Mouse (Mus musculus) liver, embryonic 16.5 days (tissue): Measurements from ENCODE around the gene Tmem147. TPM values are rescaled to one million over a fixed set of nuclear protein-coding genes. Genes with fewer than 3 reads are reported as not detected.

Experiments used
- ATAC-seq: fragments of 200-750 bp; cut with Nextera tagmentation; 2 replicates; pipeline ENCODE4 v1.8.0; 2017; ENCODE audit warnings: low read depth, mild to moderate bottlenecking, moderate number of reproducible peaks, moderate library complexity
- H3K27ac ChIP-seq: fragments of 300-500 bp; sonication (generic); 2 replicates; pipeline ENCODE4 v1.5.1; 2014; ENCODE audit warnings: mild to moderate bottlenecking, low read length
- H3K27me3 ChIP-seq: fragments of 300-500 bp; sonication (generic); 2 replicates; pipeline ENCODE4 v1.6.1; 2014; ENCODE audit warnings: low read depth, low read length, mixed read lengths; ENCODE audit not compliant: control insufficient read depth, insufficient read depth
- H3K36me3 ChIP-seq: fragments of 300-500 bp; sonication (generic); 2 replicates; pipeline ENCODE4 v1.6.1; 2014; ENCODE audit warnings: mild to moderate bottlenecking; ENCODE audit not compliant: control insufficient read depth, insufficient read depth
- H3K4me1 ChIP-seq: fragments of 300-500 bp; sonication (generic); 2 replicates; pipeline ENCODE4 v1.6.1; 2014; ENCODE audit warnings: low read depth, low read length, mixed read lengths; ENCODE audit not compliant: control insufficient read depth
- H3K4me2 ChIP-seq: fragments of 300-500 bp; sonication (generic); 2 replicates; pipeline ENCODE4 v1.6.1; 2014; ENCODE audit warnings: low read depth, low read length, mixed read lengths
- H3K4me3 ChIP-seq: fragments of 300-500 bp; sonication (generic); 2 replicates; pipeline ENCODE4 v1.5.1; 2014; ENCODE audit warnings: low read depth, mild to moderate bottlenecking, low read length
- H3K9ac ChIP-seq: fragments of 300-500 bp; sonication (generic); 2 replicates; pipeline ENCODE4 v1.6.1; 2014; ENCODE audit warnings: low read depth, low read length
- H3K9me3 ChIP-seq: fragments of 300-500 bp; sonication (generic); replicated peaks from 2 replicates; pipeline ENCODE4 v1.6.1; 2016; ENCODE audit warnings: low read length; ENCODE audit not compliant: control insufficient read depth
- WGBS: fragments of 180-500 bp; shearing (Covaris S2); extraction: QIAGEN DNeasy Blood & Tissue Kit; methylation state at CpG from one replicate; pipeline ENCODE4 v1.1.7; 2014; ENCODE audit not compliant: insufficient replicate concordance; 5-methylcytosine and 5-hydroxymethylcytosine counted together
- polyA plus RNA-seq: library from polyadenylated mRNA; unstranded; fragments of >200 nt; fragmentation: Nextera tagmentation; extraction: Ambion mirVana; gene quantifications from 2 replicates; pipeline ENCODE4 v1.2.1, GENCODE M21; 2015

The Tmem147 gene
- polyA plus RNA-seq, 1 experiment from 2014 or later, result 94.1 TPM

GRCm38 (mm10) chr7:30717006-30717715 is 12.2 kb downstream of the Tmem147 start:
- no peak overlapping the region for H3K27ac ChIP-seq
- no peaks in the 10 kb centered on the region for H3K36me3 ChIP-seq
- H3K27me3 ChIP-seq, result peaks cover 16% of the 10 kb centered on the region; the same call in 1 of the 2 replicates
- peak; percentile 91 for ATAC-seq
- H3K4me3 ChIP-seq, result peak overlapping the region; percentile 47
- H3K9ac ChIP-seq, result no peak overlapping the region
- H3K4me2 ChIP-seq, result peak overlapping the region; percentile 70
- H3K9me3 ChIP-seq, result no peaks in the 10 kb centered on the region
- 3% methylated on average over 43 of the region's 43 CpGs for WGBS
- peaks cover 13% of the 10 kb centered on the region for H3K4me1 ChIP-seq

GRCm38 (mm10) chr7:30711942-30712341 is 17.4 kb downstream of the Tmem147 start, which contains the start of gene Atp4a:
Atp4a (plus strand) TSS chr7:30712209.
- no peaks in the 10 kb centered on the region for H3K9me3 ChIP-seq
- ATAC-seq, result no peak
- 65% methylated on average over 3 of the region's 3 CpGs for WGBS

GRCm38 (mm10) chr7:30707441-30707840 is 21.9 kb downstream of the Tmem147 start:
- H3K4me2 ChIP-seq, result no peak overlapping the region
- no peak overlapping the region for H3K27ac ChIP-seq
- peaks cover 7% of the 10 kb centered on the region for H3K4me1 ChIP-seq
- ATAC-seq, result no peak
- WGBS, result 84% methylated on average over 1 of the region's 1 CpGs
- H3K9me3 ChIP-seq, result no peaks in the 10 kb centered on the region
- H3K36me3 ChIP-seq, result no peaks in the 10 kb centered on the region
- H3K27me3 ChIP-seq, result no peaks in the 10 kb centered on the region
- no peak overlapping the region for H3K4me3 ChIP-seq
- H3K9ac ChIP-seq, result no peak overlapping the region

More at GRCm38 (mm10) chr7:30711942-30712341, 17.4 kb downstream of the Tmem147 start, which contains the start of gene Atp4a:
- Histone ChIP-seq H3K4me3 (no peak within 1 kb of the TSS), H3K4me2 (no peak within 1 kb of the TSS), H3K9ac (no peak within 1 kb of the TSS), H3K27ac (no peak within 1 kb of the TSS), H3K27me3 (peaks cover 14% of the 10 kb centered on the region; the same call in 1 of the 2 replicates), H3K36me3 (no peaks in the 10 kb centered on the region), H3K4me1 (peaks cover 2% of the 10 kb centered on the region)

GRCm38 (mm10) chr7:30706214-30706882 is 23.0 kb downstream of the Tmem147 start:
- 26% methylated on average over 8 of the region's 8 CpGs for whole genome bisulfite sequencing
- H3K4me1 ChIP-seq, result peaks cover 7% of the 10 kb centered on the region
- no peak overlapping the region; the same call in 1 of the 2 replicates for H3K4me2 ChIP-seq
- ATAC-seq, result peak; percentile 87
- H3K27ac ChIP-seq, result peak overlapping the region; percentile 51; the same call in 1 of the 2 replicates
- no peaks in the 10 kb centered on the region for H3K36me3 ChIP-seq
- H3K4me3 ChIP-seq, result no peak overlapping the region
- H3K9ac ChIP-seq, result 0 out of 2 replicates have a peak overlapping the region, but pooled peaks have one; percentile 15
- no peaks in the 10 kb centered on the region for H3K9me3 ChIP-seq
- no peaks in the 10 kb centered on the region for H3K27me3 ChIP-seq

- H3K27me3 ChIP-seq, result no peaks in the 10 kb centered on the region
- no peak within 1 kb of the TSS for H3K4me3 ChIP-seq
- H3K27ac ChIP-seq, result no peak within 1 kb of the TSS
- WGBS, result 35% methylated on average over 9 of the region's 9 CpGs
- H3K9ac ChIP-seq, result no peak within 1 kb of the TSS
- H3K9me3 ChIP-seq, result no peaks in the 10 kb centered on the region
- H3K4me2 ChIP-seq, result no peak within 1 kb of the TSS
- H3K36me3 ChIP-seq, result no peaks in the 10 kb centered on the region
- peaks cover 8% of the 10 kb centered on the region for H3K4me1 ChIP-seq
- peak; percentile 37; the same call in 1 of the 2 replicates for ATAC-seq
Observed at GRCm38 (mm10) chr7:30698589-30698988, 30.8 kb downstream of the Tmem147 start, which contains the start of gene 2200002J24Rik. 2200002J24Rik (plus strand) TSS chr7:30698926.

GRCm38 (mm10) chr7:30698101-30698500 is 31.2 kb downstream of the Tmem147 start:
- H3K4me1 ChIP-seq, result peaks cover 8% of the 10 kb centered on the region
- H3K4me3 ChIP-seq, result no peak overlapping the region
- no peaks in the 10 kb centered on the region for H3K36me3 ChIP-seq
- no peak overlapping the region for H3K4me2 ChIP-seq
- H3K27ac ChIP-seq, result no peak overlapping the region
- no peaks in the 10 kb centered on the region for H3K27me3 ChIP-seq
- H3K9me3 ChIP-seq, result no peaks in the 10 kb centered on the region
- no peak overlapping the region for H3K9ac ChIP-seq
- WGBS, result 16% methylated on average over 5 of the region's 5 CpGs
- ATAC-seq, result no peak

GRCm38 (mm10) chr7:30688325-30688724 is 41.0 kb downstream of the Tmem147 start:
- no peak overlapping the region for H3K4me2 ChIP-seq
- H3K4me3 ChIP-seq, result no peak overlapping the region
- 69% methylated on average over 6 of the region's 6 CpGs for whole genome bisulfite sequencing
- no peaks in the 10 kb centered on the region for H3K36me3 ChIP-seq
- H3K4me1 ChIP-seq, result no peaks in the 10 kb centered on the region
- H3K27ac ChIP-seq, result no peak overlapping the region
- H3K9ac ChIP-seq, result no peak overlapping the region
- no peaks in the 10 kb centered on the region for H3K9me3 ChIP-seq
- H3K27me3 ChIP-seq, result no peaks in the 10 kb centered on the region
- no peak for ATAC-seq

GRCm38 (mm10) chr7:30683425-30683824 is 45.9 kb downstream of the Tmem147 start:
- Histone ChIP-seq H3K27ac (no peak overlapping the region), H3K4me2 (no peak overlapping the region), H3K4me3 (no peak overlapping the region), H3K36me3 (no peaks in the 10 kb centered on the region), H3K27me3 (no peaks in the 10 kb centered on the region), H3K9ac (no peak overlapping the region), H3K9me3 (no peaks in the 10 kb centered on the region), H3K4me1 (no peaks in the 10 kb centered on the region)
- no peak for ATAC-seq
- 16% methylated on average over 2 of the region's 2 CpGs for WGBS

GRCm38 (mm10) chr7:30681897-30682296 is 47.4 kb downstream of the Tmem147 start:
- no peak overlapping the region for H3K27ac ChIP-seq
- H3K36me3 ChIP-seq, result no peaks in the 10 kb centered on the region
- H3K9me3 ChIP-seq, result no peaks in the 10 kb centered on the region
- H3K27me3 ChIP-seq, result no peaks in the 10 kb centered on the region
- 68% methylated on average over 5 of the region's 5 CpGs for WGBS
- H3K4me1 ChIP-seq, result no peaks in the 10 kb centered on the region
- ATAC-seq, result no peak
- no peak overlapping the region for H3K4me3 ChIP-seq
- no peak overlapping the region for H3K9ac ChIP-seq
- H3K4me2 ChIP-seq, result no peak overlapping the region
